Mouse (Mus musculus) megakaryocyte, embryonic 14.5 days (primary cell): Measurements from ENCODE around the gene S100a3.

Experiments
- FLI1 ChIP-seq: IDR thresholded peaks from 2 replicates; pipeline ENCODE4 v1.6.1; 2012; ENCODE audit warnings: low read length, inconsistent platforms, mixed read lengths
- GATA1 ChIP-seq: IDR thresholded peaks from 3 replicates; pipeline ENCODE4 v1.6.1; 2012; ENCODE audit warnings: mixed read lengths, low read length, inconsistent platforms, borderline replicate concordance

DNA sequence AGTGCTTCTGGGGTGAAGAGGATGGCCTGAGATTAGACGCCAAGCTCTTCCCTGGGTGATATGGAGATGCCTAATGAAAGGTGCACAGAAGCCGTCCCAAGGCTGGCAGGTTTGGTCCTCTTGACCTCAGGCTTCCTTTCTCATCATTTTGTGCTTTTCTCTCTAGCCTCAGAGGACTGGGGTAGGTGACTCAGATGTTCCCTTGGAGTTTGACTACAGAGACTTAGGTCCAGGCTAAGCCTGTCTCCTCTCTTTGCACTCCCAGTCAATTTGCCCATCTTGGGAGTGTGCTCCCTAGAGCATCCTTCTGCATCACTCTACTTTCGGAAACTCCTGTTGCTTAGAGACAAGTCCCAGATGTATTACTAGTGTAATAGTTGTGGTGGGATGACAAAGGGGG, 47.0 kb downstream of the S100a3 start:
- TF ChIP-seq FLI1: no peak
- TF ChIP-seq GATA1: no peak
